Mouse (Mus musculus) G1E-ER4 (cell line): Measurements from ENCODE around the gene Ncapd3. TPM values are rescaled to one million over a fixed set of nuclear protein-coding genes. Genes with fewer than 3 reads are reported as not detected.

Experiments
- GATA1 ChIP-seq: IDR thresholded peaks from one replicate; pipeline ENCODE4 v1.8.0; 2012; ENCODE audit warnings: low read length, inconsistent platforms
- polyA plus RNA-seq: library from polyadenylated mRNA; stranded (reverse); fragments of >175 nt; gene quantifications from 2 replicates; pipeline ENCODE4 v1.2.3, GENCODE M21; 2012

Ncapd3 gene
- polyA plus RNA-seq, 1 experiment = 4.0 TPM

DNA sequence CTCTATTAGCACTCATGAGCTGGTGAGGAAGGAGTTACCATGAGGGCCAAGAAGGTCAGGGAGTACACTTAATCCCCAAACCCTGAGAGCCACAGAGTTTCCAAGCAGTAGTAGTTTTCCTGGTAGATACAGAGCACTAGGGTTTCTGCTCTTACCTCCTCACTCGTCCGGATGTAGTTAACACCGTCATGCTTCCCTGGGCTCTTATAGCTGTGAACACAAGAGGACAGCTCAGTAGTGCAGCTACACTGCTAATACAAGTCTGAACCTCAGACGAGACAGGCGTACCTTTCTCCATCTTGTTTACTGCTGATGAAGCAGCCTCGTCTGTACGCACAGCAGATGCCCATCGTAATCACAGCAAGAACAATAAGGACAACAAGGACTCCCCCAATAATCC is 68.6 kb downstream of the Ncapd3 start:
- TF ChIP-seq GATA1 = no peak

DNA sequence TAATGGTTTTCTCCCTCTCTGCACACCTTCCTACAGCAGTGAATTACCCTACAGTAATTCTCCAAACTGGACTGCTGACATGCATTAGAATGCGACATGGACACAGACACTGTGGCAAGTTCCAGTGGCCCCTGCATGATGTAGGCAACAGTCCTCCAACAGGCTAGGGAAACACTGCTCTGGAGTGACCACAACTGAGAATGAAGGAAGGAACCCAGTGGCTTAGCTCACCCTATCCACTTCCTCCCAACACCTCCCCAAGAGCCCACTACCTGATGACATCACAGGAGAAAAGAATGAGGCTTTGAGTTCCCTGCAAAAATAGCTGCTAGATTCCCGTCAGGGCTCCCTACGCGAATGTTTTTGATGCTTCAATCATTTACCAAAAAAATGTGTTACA is 69.5 kb downstream of the Ncapd3 start:
- no peak for TF ChIP-seq GATA1

DNA sequence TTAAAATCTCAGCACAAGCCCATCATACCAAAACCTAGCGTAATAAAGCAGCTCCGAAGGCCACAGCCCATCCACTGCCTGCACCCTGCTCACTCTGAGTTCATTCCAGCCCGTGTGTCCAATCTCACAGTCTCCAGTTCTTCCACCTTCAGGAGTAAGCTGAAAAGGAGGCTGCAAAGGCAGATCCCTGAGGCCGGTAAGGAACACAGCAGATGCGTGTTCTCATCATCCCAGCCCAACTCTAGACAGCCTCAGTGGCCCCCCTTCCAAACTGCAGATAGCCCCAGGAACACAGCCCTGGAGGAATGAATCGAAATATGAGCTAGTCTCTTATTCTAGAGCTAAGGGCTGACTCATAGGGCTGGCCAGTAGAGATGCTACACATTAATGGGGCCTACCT is 71.5 kb downstream of the Ncapd3 start:
- TF ChIP-seq GATA1 = no peak

DNA sequence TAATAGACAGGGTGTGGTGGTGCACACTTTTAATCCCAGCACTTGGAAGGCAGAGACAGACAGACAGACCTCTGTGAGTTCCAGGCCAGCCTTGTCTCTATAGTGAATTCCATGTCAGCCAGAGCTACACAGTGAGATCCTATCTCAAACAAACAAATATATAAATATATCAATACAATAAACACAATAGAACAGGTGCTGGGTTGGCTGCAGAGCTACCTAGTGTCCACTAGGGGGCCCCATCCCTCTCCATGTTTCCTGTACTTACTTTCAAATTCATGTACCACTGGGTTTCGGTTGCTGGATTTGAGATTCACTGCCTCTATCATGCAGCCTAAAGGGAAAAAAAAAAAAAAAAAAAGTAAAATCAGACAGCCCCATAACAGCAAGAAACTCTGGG is 76.1 kb downstream of the Ncapd3 start:
- TF ChIP-seq GATA1 = no peak

DNA sequence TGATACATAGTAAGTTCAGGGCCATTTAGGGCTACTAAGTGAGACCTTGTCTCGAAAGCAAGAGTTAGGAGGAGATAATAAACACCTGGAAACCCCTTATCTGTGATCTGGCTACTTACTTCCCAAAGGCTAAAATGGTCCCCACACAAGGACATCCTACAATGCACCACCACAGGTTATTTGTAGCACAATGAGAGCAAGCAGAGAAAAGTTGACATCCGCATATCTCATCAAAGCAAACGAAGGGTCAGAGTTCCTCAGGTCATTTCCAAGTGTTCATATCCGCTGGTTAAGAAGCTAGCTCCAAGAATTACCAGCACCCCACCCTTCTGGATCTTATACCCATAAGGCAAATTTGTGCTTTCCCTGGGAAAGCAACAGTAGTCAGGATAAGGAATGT is 78.5 kb downstream of the Ncapd3 start:
- TF ChIP-seq GATA1 = no peak

DNA sequence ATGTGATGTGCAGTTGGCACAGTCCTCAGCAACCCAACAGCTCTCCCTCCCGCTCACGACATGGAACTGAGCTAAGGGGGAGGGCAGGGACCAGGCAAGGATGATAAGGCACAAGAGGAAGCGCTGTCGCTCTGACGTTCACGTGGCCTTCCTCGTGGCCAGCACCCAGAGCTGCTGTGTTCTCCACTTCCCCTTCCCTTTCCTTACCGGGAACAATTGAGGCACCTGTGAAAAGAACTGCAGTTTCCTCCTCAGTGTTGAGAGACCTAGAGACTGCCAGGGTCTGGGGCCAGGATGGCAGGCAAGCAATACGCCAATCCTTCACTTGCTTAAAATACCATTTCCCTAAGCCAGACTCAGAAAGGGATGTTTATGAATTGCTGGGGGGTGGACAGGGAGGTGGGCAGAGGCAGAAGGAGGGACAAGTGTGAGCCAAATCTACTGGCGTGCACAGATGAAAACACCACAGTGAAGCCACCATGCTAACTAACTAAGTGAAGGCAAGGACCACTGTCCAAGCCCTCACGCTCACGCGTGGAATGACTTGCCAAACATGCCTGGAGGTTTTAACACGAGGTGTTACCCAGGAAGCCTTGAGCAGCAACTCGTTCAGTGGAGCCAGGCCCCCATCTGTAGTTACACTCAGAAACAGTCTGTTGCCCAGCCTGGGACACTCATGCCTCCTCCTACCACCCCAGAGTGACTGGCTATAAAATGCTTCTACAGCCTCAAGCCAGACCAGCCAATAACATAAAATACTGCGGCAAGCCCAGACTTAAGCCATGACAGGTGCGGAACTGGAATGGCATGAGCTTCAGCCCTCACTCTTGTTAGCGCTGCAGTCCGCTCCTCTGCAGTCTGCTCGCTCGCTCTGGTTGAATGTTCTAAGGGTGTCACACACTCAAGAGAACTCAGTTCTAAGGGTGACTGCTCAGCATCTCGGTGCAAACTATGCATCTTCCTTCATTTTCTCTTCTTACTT is 79.8 kb downstream of the Ncapd3 start:
- TF ChIP-seq GATA1 = no peak

DNA sequence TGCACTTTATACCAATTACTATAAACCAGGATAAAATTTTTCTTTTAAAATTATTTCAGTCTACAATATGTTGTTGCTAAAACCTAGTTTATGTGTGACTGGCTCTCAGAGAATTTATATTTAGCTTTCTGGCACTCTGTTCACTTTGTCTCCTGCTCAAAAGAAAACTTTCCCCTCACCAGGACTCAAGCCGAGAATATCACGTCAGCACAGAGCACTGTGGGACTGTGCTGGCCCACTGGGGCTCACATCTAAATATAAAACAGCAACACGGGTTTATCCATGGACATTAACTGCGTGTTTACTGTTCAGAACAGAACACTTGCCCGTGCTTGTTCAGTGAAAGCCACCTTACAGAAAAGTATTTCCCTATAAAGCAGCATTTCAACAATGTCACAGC is 80.7 kb downstream of the Ncapd3 start:
- TF ChIP-seq GATA1 = no peak

DNA sequence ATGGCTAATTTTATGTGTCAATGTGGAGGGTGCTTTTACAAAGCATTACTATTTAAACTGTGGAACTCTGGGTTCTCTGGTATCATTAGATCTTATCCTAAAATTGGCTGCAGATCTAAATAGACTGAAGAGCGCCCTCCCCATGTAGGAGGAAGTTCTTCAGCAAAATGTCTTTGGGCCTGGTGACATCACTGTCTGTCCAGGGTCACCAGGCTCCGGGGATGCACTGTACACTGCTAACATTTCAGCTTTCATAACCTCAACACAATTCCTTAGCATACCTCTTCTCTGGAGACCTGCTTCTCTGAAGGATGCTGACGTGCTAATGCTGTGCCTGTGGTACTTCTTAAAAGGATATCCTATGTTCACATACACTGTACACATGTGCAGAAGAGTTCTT is 81.8 kb downstream of the Ncapd3 start:
- TF ChIP-seq GATA1 = no peak

DNA sequence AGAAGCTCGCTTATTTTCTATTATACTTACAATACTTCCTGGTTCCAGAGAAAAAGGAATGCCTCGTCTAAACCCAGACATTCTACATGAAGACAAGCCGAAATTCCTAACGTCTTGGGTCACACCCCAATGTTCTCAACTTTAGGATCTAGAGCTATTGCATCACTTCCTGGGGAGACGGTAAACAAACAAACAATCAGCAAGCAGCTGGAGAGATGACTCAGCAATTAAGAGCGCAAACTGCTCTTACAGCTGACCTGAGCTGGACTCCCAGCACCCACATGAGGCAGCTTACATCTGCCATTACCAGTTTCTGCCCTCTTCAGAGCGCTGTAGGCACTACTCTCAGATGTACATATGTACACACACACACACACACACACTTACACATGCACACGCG is 91.3 kb downstream of the Ncapd3 start:
- no peak for TF ChIP-seq GATA1

DNA sequence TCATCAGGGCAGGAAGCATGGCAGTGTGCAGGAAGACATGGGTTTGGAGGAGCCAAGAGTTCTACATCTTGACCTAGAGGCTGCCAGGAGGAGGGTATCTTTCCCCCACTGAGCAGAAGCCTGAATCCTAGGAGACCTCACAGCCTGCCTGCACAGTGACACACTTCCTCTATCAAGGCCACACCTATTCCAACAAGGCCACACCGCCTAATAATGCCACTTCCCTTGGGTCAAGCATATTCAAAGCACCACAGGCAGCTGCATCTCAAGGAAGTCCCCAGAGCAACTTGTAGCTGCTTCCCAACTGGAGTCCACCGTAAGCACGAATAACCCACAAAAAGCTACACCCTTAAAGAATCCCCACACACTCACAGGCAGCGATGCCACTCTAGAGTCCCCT is 92.1 kb downstream of the Ncapd3 start:
- TF ChIP-seq GATA1 = no peak

DNA sequence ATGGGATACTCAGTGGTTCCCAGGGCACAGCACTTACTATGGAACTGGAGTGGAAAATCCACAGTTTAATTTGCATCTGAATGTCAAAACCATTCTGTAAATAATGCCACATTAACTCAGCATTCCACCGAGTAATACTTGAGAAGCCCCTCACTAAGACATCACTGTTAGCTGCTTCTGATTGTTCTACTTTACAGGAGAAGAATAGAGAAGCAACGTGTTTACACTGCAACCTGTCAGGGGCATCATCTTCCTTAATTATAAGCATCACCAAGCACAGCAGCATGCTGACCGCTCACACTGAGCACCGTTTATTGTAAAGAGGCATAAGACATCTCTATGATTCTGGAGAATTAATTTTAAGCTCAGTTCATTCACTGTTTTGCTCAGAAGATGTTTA is 93.0 kb downstream of the Ncapd3 start:
- TF ChIP-seq GATA1 = no peak

DNA sequence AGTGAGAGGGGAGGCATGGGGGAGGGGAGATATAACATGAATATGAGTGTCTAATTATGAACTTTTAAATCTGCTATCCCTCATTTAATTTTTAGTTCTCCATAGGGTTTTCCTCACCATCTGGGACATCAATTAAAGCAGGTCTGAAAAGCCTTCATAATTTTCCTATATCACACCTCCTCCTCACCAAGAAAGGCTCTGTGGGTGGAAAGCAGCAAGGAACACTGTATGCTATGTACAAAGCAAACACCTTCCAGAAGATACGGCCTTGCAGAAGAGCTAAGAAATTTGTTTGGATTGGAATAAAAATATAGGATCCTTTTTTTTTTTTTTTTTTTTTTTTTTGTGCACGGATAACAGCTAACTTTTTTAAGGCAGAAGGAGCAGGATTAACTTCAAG is 94.0 kb downstream of the Ncapd3 start:
- TF ChIP-seq GATA1 = no peak

DNA sequence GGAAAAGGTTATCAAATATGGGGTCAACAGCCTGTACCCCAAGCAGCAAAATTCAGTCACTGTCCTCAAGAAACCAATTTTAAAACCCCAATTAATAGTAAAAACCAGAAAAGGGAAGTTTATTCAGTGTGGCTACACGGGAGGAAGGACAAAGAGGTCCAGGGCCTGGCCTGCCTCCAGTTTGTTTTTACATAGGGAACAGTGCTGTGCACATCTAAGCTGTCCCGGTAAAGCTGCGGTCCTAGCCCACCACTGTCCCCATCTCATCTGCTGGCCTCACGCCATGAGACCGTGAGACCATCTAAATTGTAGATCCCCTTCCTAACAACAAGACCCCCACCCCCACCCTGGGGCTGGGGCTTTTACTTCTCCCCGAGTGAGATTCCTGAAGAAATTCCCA is 95.5 kb downstream of the Ncapd3 start:
- TF ChIP-seq GATA1 = no peak

DNA sequence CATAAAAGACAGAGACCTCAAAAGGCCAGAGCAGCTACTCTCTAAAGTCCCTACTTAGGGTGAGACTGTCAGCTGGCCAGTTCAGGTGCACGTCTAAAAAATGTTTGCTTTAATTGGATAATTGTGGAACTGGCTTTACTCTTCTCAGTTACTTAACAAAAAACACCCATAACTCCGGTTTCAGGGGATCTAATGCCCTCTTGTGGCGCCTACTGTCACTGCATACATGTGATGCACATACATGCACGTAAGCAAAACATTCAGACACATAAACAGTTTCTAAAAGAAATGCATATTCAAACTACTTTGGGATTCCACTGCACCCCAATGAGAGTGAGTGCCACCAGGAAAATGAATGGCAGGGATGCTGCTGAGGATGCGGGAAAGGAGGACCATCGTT is 96.6 kb downstream of the Ncapd3 start:
- no peak for TF ChIP-seq GATA1

DNA sequence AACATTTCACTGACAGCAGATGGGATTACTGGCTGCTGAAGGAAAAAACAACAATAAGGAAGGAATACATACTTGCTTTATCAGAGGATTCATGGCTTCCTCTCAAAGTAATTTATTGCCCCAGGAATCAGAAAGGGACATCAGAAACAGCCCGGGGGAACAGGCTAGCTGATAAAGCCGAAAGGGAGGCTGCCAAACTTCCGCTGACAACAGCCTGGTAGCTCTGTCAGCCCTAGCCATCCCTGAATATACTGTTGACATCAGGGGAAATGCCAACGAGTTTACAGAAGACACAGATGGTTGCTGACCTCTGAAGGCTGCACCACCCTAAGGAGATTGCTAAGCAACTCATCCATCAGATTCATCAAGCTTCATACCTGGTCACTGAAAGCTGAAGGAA is 98.7 kb downstream of the Ncapd3 start:
- TF ChIP-seq GATA1 = no peak

DNA sequence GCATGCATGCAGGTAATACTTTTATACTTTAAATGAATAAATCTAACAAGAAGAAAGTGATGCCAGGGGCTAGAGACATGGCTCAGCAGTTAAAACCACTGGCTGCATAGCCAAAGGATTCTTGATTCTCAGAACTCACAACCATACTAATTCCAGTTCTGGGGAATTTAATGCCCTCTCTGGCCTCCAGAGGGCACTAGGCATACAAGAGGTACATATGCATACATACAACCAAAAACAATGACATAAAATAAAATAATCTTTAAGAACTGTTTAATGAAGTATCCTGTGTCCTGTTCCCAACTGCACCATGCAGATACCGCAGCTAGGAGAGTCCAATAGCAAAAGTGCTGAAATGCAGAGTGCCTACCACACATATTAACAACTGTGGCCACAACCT is 104.4 kb downstream of the Ncapd3 start:
- TF ChIP-seq GATA1 = no peak

DNA sequence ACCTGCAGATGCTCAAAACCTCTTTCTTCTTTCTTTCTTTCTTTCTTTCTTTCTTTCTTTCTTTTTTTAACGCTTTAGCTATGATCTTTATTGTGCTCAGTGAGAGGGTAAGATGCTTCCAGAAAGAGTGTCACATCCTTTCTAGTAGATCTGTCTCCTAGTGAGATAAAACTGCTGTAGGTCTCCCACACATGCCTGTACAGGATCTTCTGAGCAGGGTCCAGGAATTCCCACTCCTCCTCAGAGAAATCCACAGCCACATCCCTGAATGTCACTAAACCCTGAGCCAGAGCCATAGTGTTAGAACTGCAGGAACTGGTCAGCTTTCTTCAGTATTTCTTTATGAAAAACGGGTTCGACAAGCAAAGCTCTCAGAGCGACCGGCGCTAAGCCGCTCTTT is 105.4 kb downstream of the Ncapd3 start:
- no peak for TF ChIP-seq GATA1
